Mouse (Mus musculus): Measurements from ENCODE around the gene Ankra2. TPM values are rescaled to one million over a fixed set of nuclear protein-coding genes. Genes with fewer than 3 reads are reported as not detected.

Gene Ankra2
- polyA plus RNA-seq, 1 experiment from 2014 or later, result 25.3 TPM

GRCm38 (mm10) chr13:98317246-98317677 is 54.4 kb downstream of the Ankra2 start:
- H3K9me3 ChIP-seq, result no peaks in the 10 kb centered on the region
- H3K4me1 ChIP-seq, result peaks cover 16% of the 10 kb centered on the region
- peak overlapping the region; percentile 95 for H3K9ac ChIP-seq
- peaks cover 18% of the 10 kb centered on the region for H3K36me3 ChIP-seq
- H3K27ac ChIP-seq, result peak overlapping the region; percentile 94
- WGBS, result 2% methylated on average over 16 of the region's 16 CpGs
- no peaks in the 10 kb centered on the region for H3K27me3 ChIP-seq
- ATAC-seq (ENCODE audit: insufficient number of reproducible peaks, low FRiP score, low TSS enrichment, low read depth), result no peak
- peak overlapping the region; percentile 97 for H3K4me3 ChIP-seq
- peak overlapping the region; percentile 45 for H3K4me2 ChIP-seq

GRCm38 (mm10) chr13:98317911-98318310 is 55.0 kb downstream of the Ankra2 start:
- no peak overlapping the region for H3K4me3 ChIP-seq
- no peak overlapping the region for H3K4me2 ChIP-seq
- H3K9me3 ChIP-seq, result no peaks in the 10 kb centered on the region
- peaks cover 13% of the 10 kb centered on the region for H3K36me3 ChIP-seq
- peaks cover 16% of the 10 kb centered on the region for H3K4me1 ChIP-seq
- no peaks in the 10 kb centered on the region for H3K27me3 ChIP-seq
- no peak overlapping the region for H3K27ac ChIP-seq
- 87% methylated on average over 6 of the region's 6 CpGs for WGBS
- H3K9ac ChIP-seq, result no peak overlapping the region
- no peak for ATAC-seq (ENCODE audit: insufficient number of reproducible peaks, low FRiP score, low TSS enrichment, low read depth)

Other genes with a start within 250 kb of the Ankra2 start
- gene Arhgef28, start 56.6 kb upstream of the Ankra2 start, polyA plus RNA-seq (2015; fragmentation: Nextera tagmentation; extraction: Ambion mirVana), result 13.3 and 15.0 TPM in 2 replicates
- gene Utp15, start within 50 bp of the Ankra2 start, polyA plus RNA-seq (2015; fragmentation: Nextera tagmentation; extraction: Ambion mirVana), result 26.4 and 26.9 TPM in 2 replicates
- not detected in 2 replicates for gene Gm21976, start 16.8 kb downstream of the Ankra2 start, polyA plus RNA-seq (2015; fragmentation: Nextera tagmentation; extraction: Ambion mirVana)
- 590 and 660 TPM in 2 replicates for gene Btf3, start 53.9 kb downstream of the Ankra2 start, polyA plus RNA-seq (2015; fragmentation: Nextera tagmentation; extraction: Ambion mirVana)
- 0.29 TPM in 2 replicates for gene Foxd1, start 91.2 kb downstream of the Ankra2 start, polyA plus RNA-seq (2015; fragmentation: Nextera tagmentation; extraction: Ambion mirVana)
- 1.1 and 1.3 TPM in 2 replicates for gene Gm10320, start 228.9 kb downstream of the Ankra2 start, polyA plus RNA-seq (2015; fragmentation: Nextera tagmentation; extraction: Ambion mirVana)